Mouse (Mus musculus) left cerebral cortex, postnatal 36 days (tissue): ENCODE results near the gene Jph4. TPM values are rescaled to one million over a fixed set of nuclear protein-coding genes. Genes with fewer than 3 reads are reported as not detected.
A peak's percentile ranks its signal among the peaks of the same experiment; 100 is the strongest.

Source experiments
- DNase-seq, 2 experiments: peaks; one replicate each; pipeline ENCODE4 v3.0.0; 2021 to 2022; ENCODE audit warnings: low spot score in 2 of 2, mixed read lengths in 1 of 2
- intact Hi-C: fragments of 180-260 bp; cut with DNase I; formaldehyde crosslinking; loops from one replicate; pipeline ENCODE4 v1.15.1; 2025
- total RNA-seq, 2 experiments: library from RNA; stranded (reverse); gene quantifications; 2 replicates each; pipeline ENCODE4 v1.2.3; 2021

Jph4 gene
- total RNA-seq, 2 experiments from 2014 or later: 312 to 354 TPM

GRCm38 (mm10) chr14:55098067-55098466 is 18.7 kb downstream of the Jph4 start:
- DNase-seq: no peak
- intact Hi-C loops: no loop called here

- intact Hi-C loops: no loop called here
- DNase-seq: no peak
Measured at GRCm38 (mm10) chr14:55097646-55098045, 19.1 kb downstream of the Jph4 start.

GRCm38 (mm10) chr14:55096573-55097087 is 20.1 kb downstream of the Jph4 start:
- DNase-seq: no peak
- intact Hi-C loops: no loop called here

- intact Hi-C loops: no loop called here
- no peak for DNase-seq
Measured at GRCm38 (mm10) chr14:55095671-55096070, 21.1 kb downstream of the Jph4 start.

- intact Hi-C loops: no loop called here
- DNase-seq: no peak
Measured at GRCm38 (mm10) chr14:55095263-55095662, 21.5 kb downstream of the Jph4 start.

- intact Hi-C loops: loop anchor here (5.0 kb wide), 1 partner anchor 197 kb away; no protein-coding TSS in a partner anchor
- DNase-seq: peak; percentile 86 to 88
Measured at GRCm38 (mm10) chr14:55094704-55095231, 22.0 kb downstream of the Jph4 start, which contains the start of gene Thtpa. Gene Thtpa (plus strand): TSS chr14:55094784.

- no peak for DNase-seq
- intact Hi-C loops: loop anchor here (5.0 kb wide), 1 partner anchor 197 kb away; no protein-coding TSS in a partner anchor
Measured at GRCm38 (mm10) chr14:55093927-55094326, 22.8 kb downstream of the Jph4 start.

- peak; percentile 95 for DNase-seq
- intact Hi-C loops: loop anchor here (5.0 kb wide), 1 partner anchor 195 kb away; no protein-coding TSS in a partner anchor
Measured at GRCm38 (mm10) chr14:55092011-55092577, 24.6 kb downstream of the Jph4 start, which contains the start of gene Zfhx2. Gene Zfhx2 (minus strand): TSS chr14:55092324.

- intact Hi-C loops: loop anchor here (2.0 to 5.0 kb wide), 2 partner anchors 37 to 194 kb away; no protein-coding TSS in a partner anchor
- no peak for DNase-seq
Measured at GRCm38 (mm10) chr14:55091209-55091865, 25.4 kb downstream of the Jph4 start.

- DNase-seq: peak in 1 of 2 experiments; percentile 72
- intact Hi-C loops: no loop called here
Measured at GRCm38 (mm10) chr14:55089199-55089947, 27.4 kb downstream of the Jph4 start.

- intact Hi-C loops: no loop called here
- DNase-seq: no peak
Measured at GRCm38 (mm10) chr14:55086009-55086514, 30.7 kb downstream of the Jph4 start.

- intact Hi-C loops: no loop called here
- no peak for DNase-seq
Measured at GRCm38 (mm10) chr14:55085324-55086008, 31.3 kb downstream of the Jph4 start.

GRCm38 (mm10) chr14:55083481-55083880 is 33.3 kb downstream of the Jph4 start:
- intact Hi-C loops: no loop called here

GRCm38 (mm10) chr14:55081105-55081504 is 35.6 kb downstream of the Jph4 start:
- intact Hi-C loops: no loop called here
- DNase-seq: peak in 1 of 2 experiments; percentile 3

More at GRCm38 (mm10) chr14:55083481-55083880, 33.3 kb downstream of the Jph4 start:
- peak in 1 of 2 experiments; percentile 3 for DNase-seq

- DNase-seq: peak in 1 of 2 experiments; percentile 58
- intact Hi-C loops: loop anchor here (2.0 kb wide), 1 partner anchor 55 kb away; no protein-coding TSS in a partner anchor
Measured at GRCm38 (mm10) chr14:55079214-55079970, 37.3 kb downstream of the Jph4 start.

GRCm38 (mm10) chr14:55078366-55078989 is 38.3 kb downstream of the Jph4 start:
- peak in 1 of 2 experiments; percentile 27 for DNase-seq
- intact Hi-C loops: loop anchor here (2.0 kb wide), 1 partner anchor 54 kb away; no protein-coding TSS in a partner anchor
